Mouse (Mus musculus): ENCODE data around the gene Atg13. TPM values are rescaled to one million over a fixed set of nuclear protein-coding genes. Genes with fewer than 3 reads are reported as not detected.

Atg13 gene
- polyA plus RNA-seq, 1 experiment from 2014 or later: 20.7 TPM

DNA sequence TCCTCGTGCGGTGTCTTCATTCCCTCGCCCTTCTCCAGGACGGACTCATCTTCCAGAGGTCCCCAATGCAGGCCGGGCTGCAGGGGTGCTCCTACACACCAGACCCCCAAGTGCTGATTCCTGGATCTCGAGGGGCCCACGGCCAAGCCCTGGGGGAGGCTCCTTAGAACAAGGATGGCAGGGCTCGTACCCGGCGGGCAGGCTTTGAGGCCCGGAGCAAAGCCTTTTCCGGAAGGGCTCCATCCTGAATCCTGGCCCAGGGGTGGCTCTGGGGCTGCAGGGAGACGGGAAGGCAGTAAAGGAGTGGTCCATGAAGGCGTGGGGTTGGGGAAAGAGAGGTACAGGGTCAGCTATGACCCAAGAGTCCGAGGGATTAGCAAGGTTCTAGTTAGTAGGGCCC lies 61.2 kb downstream of the Atg13 start:
- Histone ChIP-seq H3K36me3 (ENCODE audit: inconsistent target) (peaks cover 49% of the 10 kb centered on the region), H3K4me3 (ENCODE audit: inconsistent target) (peak overlapping the region; percentile 100), H3K27ac (peak overlapping the region; percentile 92), H3K79me2 (ENCODE audit: inconsistent target) (peaks cover 67% of the 10 kb centered on the region)
- WGBS (ENCODE audit: missing documents): 1% methylated on average over 15 of the region's 15 CpGs

DNA sequence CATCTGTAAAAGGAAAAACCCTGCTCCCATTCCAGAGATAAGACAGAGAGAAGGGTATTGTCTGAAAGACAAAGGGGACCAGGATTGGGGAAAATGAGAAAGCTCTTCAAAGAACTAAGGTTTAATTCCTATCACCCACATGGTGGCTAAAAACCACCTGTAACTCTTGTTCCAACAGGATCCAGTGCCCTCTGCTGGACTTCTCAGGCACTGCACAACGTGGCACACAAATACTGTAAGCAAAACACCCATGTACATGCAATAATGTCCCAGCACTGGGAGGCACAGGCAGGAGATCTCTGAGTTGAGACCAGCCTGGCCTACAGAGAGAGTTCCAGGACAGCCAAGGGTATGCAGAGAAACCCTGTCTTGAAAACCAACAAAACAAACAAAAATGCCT lies 63.6 kb downstream of the Atg13 start:
- WGBS (ENCODE audit: missing documents): 29% methylated on average over 1 of the region's 1 CpGs
- H3K4me3 ChIP-seq (ENCODE audit: inconsistent target): no peak overlapping the region
- no peak overlapping the region for H3K27ac ChIP-seq
- H3K79me2 ChIP-seq (ENCODE audit: inconsistent target): peaks cover 43% of the 10 kb centered on the region
- H3K36me3 ChIP-seq (ENCODE audit: inconsistent target): peaks cover 44% of the 10 kb centered on the region

DNA sequence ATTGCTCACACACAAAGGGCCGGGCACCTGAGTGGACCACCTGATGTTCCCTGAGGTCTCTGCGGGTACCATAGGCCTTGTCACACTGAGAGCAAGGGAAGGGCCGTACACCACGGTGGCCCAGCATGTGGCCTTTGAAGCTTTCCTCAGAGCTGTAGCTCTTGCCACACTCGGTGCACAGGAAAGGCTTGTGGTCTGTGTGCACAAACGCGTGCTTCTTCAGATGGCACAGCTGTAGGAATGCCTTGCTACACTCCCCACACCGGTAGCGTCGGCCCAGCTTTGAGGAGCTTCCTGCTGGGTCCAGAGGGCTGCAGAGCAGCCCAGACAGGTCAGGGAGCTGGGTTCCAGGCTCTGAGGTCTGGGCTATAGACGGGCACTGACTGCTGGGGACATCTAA lies 64.6 kb downstream of the Atg13 start:
- Histone ChIP-seq H3K4me3 (ENCODE audit: inconsistent target) (no peak overlapping the region), H3K79me2 (ENCODE audit: inconsistent target) (peaks cover 34% of the 10 kb centered on the region), H3K27ac (no peak overlapping the region), H3K36me3 (ENCODE audit: inconsistent target) (peaks cover 44% of the 10 kb centered on the region)
- 65% methylated on average over 11 of the region's 11 CpGs for WGBS (ENCODE audit: missing documents)

DNA sequence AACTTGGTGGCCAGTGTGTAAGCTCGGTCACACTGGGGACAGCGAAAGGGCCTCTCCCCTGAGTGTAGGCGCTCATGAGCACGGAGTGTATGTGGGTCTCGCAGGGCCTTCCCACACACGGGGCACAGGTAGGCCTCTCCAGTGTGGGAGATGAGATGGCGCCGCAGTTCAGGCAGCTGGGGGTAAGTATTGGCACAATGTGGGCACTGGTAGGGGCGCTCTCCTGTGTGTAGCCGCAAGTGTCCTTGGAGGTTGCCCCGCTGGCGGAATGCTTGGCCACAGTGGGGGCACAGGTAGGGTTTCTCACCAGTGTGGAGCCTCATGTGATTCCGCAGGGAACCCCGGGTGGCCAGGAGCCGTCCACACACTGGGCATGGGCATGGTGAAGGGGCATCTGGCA lies 65.0 kb downstream of the Atg13 start:
- Histone ChIP-seq H3K36me3 (ENCODE audit: inconsistent target) (peaks cover 44% of the 10 kb centered on the region), H3K4me3 (ENCODE audit: inconsistent target) (no peak overlapping the region), H3K27ac (no peak overlapping the region), H3K79me2 (ENCODE audit: inconsistent target) (peaks cover 29% of the 10 kb centered on the region)
- 93% methylated on average over 15 of the region's 15 CpGs for WGBS (ENCODE audit: missing documents)

DNA sequence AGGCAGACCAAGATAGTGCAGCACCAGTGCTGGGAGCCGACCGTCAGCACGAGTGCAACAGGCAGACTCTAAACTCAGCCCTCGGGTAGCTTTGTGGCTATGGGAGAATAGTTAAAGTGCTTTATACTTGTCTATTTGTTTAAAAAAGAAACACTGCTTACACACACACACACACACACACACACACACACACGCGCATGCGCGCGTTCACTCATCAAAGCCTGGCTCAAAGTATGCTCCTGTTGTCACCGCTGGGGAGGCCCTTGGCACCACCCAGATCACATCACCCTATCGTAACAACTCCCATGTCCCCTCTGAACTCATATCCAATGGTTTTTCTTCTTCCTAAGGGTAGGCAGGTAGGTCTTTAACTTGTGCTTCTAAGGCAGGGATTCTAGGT lies 66.4 kb downstream of the Atg13 start:
- WGBS (ENCODE audit: missing documents): 91% methylated on average over 9 of the region's 11 CpGs

DNA sequence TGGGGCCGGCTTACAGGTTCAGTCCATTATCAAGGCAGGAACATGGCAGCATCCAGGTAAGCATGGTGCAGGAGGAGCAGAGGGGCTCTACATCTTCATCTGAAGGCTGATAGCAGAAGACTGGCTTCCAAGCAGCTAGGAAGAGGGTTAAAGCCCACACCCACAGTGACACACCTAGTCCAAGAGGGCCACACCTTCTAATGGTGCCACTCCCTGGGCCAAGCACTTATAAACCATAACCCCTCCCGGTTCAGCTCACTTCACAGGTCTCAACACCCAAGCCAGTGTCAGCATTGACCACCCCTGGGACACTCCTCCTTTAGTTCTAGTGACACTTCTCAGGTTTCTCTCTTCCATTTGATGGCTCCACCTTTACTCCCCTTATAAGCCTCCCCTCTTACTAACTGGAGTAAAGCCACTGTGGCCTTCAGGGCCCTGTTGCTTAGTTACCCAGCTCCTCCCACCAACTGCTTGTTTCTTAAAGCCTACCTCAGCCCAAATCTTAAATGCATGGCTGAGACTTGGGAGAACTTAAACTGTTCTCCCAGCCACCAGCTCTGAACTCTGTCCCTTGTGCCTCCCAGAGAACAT lies 67.5 kb downstream of the Atg13 start:
- WGBS (ENCODE audit: missing documents): 96% methylated on average over 2 of the region's 2 CpGs
- Histone ChIP-seq H3K36me3 (ENCODE audit: inconsistent target) (peaks cover 44% of the 10 kb centered on the region), H3K27ac (no peak overlapping the region), H3K4me3 (ENCODE audit: inconsistent target) (no peak overlapping the region), H3K79me2 (ENCODE audit: inconsistent target) (peaks cover 9% of the 10 kb centered on the region)

More for the DNA sequence above, 66.4 kb downstream of the Atg13 start:
- H3K79me2 ChIP-seq (ENCODE audit: inconsistent target): peaks cover 20% of the 10 kb centered on the region
- H3K36me3 ChIP-seq (ENCODE audit: inconsistent target): peaks cover 44% of the 10 kb centered on the region
- no peak overlapping the region for H3K4me3 ChIP-seq (ENCODE audit: inconsistent target)
- H3K27ac ChIP-seq: no peak overlapping the region

DNA sequence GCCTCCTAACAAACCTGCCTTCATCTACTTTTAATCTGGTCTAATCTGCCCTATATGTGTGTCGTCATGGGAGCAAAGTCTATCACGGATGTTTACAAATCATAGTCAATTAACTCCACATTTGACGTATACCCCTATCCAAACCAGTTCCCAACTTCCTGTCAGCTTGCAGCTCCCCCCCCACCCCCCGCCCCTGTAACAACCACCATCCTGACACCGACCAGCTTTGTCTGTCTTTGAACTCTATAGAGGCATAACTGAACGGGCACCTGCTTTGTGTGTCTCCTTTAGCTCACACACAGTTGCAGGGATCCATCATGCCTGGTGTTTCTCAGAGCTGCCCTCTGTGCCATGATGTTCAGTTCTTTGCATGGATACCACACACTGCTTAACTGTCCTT lies 71.4 kb downstream of the Atg13 start:
- H3K27ac ChIP-seq: no peak overlapping the region
- H3K36me3 ChIP-seq (ENCODE audit: inconsistent target): peaks cover 6% of the 10 kb centered on the region; the same call in 1 of the 2 replicates
- H3K79me2 ChIP-seq (ENCODE audit: inconsistent target): no peaks in the 10 kb centered on the region
- no peak overlapping the region for H3K4me3 ChIP-seq (ENCODE audit: inconsistent target)
- WGBS (ENCODE audit: missing documents): 81% methylated on average over 5 of the region's 6 CpGs

DNA sequence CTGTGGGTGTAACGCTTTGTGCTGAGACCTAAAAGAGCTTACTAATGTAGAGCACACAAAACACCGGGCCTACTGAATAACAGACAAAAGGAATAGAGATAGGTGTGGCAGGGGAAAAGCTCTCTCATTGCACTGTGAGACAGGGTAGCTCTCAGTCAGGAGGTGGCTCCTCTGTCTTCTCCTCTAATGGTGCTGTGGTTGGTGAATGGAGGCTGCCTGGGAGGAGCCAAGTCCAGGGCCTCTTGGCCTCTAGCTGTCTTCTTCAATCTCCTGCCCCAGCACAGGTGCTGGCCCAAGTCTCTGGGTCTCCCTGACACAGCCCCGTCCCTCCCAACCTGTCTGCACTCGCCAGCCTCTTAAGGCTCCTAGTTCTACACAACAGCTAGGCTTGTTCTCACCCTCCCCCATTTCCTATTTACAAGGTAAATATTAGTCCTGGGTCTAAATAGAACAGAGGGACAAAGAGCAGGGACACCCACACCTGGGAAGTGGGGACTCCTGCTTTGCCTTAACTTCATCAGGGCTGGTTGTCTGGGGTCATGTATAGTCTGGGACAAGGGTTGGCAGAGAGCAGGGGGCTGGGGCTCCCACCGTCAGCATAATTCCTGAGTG lies 73.5 kb downstream of the Atg13 start:
- H3K79me2 ChIP-seq (ENCODE audit: inconsistent target): no peaks in the 10 kb centered on the region
- no peak overlapping the region for H3K27ac ChIP-seq
- no peak overlapping the region for H3K4me3 ChIP-seq (ENCODE audit: inconsistent target)
- H3K36me3 ChIP-seq (ENCODE audit: inconsistent target): no peaks in the 10 kb centered on the region
- 100% methylated on average over 5 of the region's 5 CpGs for WGBS (ENCODE audit: missing documents)

DNA sequence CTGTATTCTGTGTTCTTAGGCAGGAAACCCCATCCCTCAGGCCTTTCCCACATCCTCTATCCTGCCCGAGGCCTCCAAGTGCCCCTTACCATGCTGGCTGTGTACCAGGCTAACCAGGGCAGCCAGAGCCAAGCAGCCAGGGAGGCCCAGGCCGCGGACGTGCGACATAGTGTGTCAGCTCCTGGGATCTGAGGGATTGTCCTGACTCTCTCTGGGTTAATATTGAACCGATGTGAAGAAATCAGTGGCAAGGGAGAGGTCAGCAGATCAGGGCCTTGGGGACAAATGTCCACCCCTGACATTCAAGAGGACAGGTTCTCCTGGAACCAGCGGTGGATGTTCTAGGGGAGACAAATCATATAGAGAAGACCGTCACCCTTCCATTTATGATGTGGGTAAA lies 74.1 kb downstream of the Atg13 start, which contains the start of gene F2:
F2 (minus strand) TSS at position 186 of the 400 bp plus-strand sequence.
- no peaks in the 10 kb centered on the region for H3K36me3 ChIP-seq (ENCODE audit: inconsistent target)
- no peak within 1 kb of the TSS for H3K4me3 ChIP-seq (ENCODE audit: inconsistent target)
- no peaks in the 10 kb centered on the region for H3K79me2 ChIP-seq (ENCODE audit: inconsistent target)
- WGBS (ENCODE audit: missing documents): 82% methylated on average over 8 of the region's 8 CpGs
- H3K27ac ChIP-seq: no peak within 1 kb of the TSS

DNA sequence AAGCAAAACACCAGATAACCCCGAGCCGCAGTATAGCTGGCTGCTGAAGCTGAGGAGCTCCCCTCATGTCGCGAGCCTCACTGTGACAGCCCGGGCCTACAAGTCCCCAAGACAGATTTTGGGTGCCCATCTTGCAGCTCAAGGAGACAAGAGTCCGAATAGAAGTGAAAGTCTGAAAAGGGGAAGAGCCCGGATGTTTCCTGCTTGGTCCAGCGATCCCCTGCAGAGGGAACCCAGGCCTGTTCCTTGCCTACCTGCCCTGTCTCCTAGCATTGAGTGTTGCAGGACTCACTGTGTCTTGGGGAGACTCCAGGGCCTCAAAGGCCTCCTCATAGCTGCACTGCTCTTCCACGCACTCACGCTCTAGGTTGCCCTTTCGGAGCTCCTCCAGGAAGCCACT lies 74.9 kb downstream of the Atg13 start:
- H3K27ac ChIP-seq: no peak overlapping the region
- H3K4me3 ChIP-seq (ENCODE audit: inconsistent target): no peak overlapping the region
- no peaks in the 10 kb centered on the region for H3K79me2 ChIP-seq (ENCODE audit: inconsistent target)
- no peaks in the 10 kb centered on the region for H3K36me3 ChIP-seq (ENCODE audit: inconsistent target)
- WGBS (ENCODE audit: missing documents): 66% methylated on average over 11 of the region's 11 CpGs

DNA sequence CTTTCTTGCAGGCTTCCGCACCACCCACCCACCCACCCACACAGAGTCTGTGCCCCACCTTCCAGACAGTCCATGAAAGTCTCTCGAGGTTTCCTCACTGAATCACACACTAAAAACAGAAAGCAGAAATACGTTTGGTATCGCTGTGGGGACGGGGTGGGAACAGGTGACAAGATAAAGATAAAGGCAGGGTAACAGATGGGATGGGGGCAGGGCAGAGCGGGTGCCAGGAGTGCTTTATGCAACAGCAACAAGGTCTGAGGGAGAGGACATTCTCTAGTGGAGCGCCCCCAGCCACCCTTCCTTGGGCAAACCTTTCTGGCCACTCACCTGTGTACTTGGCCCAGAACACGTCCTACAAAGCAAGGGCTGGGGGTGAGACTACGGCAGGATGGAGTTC lies 75.5 kb downstream of the Atg13 start:
- H3K36me3 ChIP-seq (ENCODE audit: inconsistent target): no peaks in the 10 kb centered on the region
- no peak overlapping the region for H3K4me3 ChIP-seq (ENCODE audit: inconsistent target)
- H3K27ac ChIP-seq: no peak overlapping the region
- WGBS (ENCODE audit: missing documents): 92% methylated on average over 5 of the region's 9 CpGs
- no peaks in the 10 kb centered on the region for H3K79me2 ChIP-seq (ENCODE audit: inconsistent target)

DNA sequence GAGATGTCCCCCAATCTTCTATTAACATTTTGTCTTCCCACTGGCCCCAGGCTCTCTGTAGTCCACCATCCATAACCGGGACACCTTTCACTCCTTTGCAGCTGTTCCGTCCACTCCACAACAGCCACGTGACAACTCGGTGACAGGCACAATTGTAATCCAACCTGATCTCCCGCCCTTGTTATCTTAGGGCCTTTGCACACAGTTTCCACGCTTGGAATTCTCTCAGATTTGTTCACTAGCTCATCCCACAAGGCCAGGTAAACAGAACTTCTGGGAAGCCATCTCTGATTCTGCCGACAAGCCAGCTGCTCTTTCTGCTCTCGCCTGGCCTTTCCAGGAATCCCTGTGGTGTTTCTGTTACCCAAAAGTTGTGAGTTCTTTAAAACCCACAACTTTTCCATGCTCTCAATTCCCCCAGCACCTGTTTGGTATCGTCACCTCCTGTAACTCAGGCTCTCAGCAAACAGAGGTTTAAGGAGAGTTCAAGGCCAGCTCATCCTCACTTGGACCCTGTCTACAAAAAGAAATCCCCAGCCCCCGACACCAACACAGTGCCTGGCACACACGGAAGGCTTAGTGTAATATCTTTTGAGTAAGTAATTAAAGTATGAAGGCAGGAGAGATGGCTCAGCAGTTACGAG lies 76.9 kb downstream of the Atg13 start:
- WGBS (ENCODE audit: missing documents): 89% methylated on average over 12 of the region's 12 CpGs
- no peak overlapping the region for H3K27ac ChIP-seq
- H3K4me3 ChIP-seq (ENCODE audit: inconsistent target): no peak overlapping the region
- no peaks in the 10 kb centered on the region for H3K36me3 ChIP-seq (ENCODE audit: inconsistent target)
- no peaks in the 10 kb centered on the region for H3K79me2 ChIP-seq (ENCODE audit: inconsistent target)

DNA sequence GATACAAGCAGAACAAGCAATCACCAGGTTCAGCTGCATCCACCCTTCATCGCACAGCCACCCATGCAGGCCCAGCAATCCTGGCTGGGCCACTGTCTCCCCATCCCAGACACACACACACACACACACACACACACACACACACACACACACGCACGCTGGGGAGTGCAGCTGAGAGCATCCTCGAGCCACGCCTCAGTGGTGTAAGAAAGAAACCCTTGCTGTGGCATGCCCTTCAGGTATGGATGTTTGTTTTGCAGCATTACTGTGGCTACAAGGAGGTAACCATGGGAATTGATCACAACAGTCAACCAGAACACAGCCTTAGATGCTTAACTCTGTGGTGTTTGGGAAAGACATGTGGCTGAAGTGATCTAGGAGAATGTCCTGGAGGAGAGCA lies 78.1 kb downstream of the Atg13 start:
- no peak overlapping the region for H3K27ac ChIP-seq
- WGBS (ENCODE audit: missing documents): 84% methylated on average over 5 of the region's 5 CpGs
- H3K4me3 ChIP-seq (ENCODE audit: inconsistent target): no peak overlapping the region
- no peaks in the 10 kb centered on the region for H3K36me3 ChIP-seq (ENCODE audit: inconsistent target)
- H3K79me2 ChIP-seq (ENCODE audit: inconsistent target): no peaks in the 10 kb centered on the region

DNA sequence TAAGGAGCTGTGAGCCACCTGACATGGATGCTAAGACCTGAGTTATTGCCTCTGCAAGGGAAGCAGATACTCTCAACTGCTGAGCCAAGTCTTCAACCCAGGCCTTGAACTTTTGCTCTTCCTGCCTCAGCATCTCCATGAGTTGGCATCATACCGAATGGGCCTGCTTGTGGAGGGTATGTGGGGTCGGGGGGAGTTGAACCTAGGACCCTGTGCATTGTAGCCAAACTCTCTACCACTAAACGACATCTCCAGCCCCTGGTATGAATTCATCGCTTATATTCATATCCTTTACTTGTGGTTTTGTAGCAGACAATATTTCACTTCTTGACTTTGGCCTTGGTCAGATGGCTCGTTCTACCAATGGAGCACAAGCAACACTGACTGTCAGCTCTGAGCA lies 78.5 kb downstream of the Atg13 start:
- Histone ChIP-seq H3K27ac (no peak overlapping the region), H3K36me3 (ENCODE audit: inconsistent target) (no peaks in the 10 kb centered on the region), H3K79me2 (ENCODE audit: inconsistent target) (no peaks in the 10 kb centered on the region), H3K4me3 (ENCODE audit: inconsistent target) (no peak overlapping the region)
- 82% methylated on average over 5 of the region's 5 CpGs for WGBS (ENCODE audit: missing documents)

DNA sequence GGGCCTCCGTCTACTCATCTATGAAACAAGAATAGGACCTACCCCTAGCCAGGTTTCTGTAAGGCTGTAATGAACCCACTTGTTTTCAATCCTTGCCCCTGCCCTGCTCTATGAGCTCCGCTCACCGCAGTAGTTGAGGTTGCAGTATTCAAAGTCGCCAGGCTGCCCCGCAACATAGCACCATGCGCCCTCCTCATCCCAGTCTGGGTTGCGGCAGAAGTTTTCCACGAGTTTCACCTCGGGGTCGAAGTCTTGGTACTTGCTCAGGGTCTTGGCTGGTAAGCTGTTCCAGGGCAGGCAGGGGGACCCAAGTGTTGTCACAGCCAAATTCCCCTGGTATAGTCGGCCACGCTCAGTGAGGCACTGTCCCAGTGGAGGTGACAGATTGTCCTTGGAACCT lies 80.0 kb downstream of the Atg13 start:
- H3K79me2 ChIP-seq (ENCODE audit: inconsistent target): no peaks in the 10 kb centered on the region
- H3K36me3 ChIP-seq (ENCODE audit: inconsistent target): no peaks in the 10 kb centered on the region
- WGBS (ENCODE audit: missing documents): 94% methylated on average over 11 of the region's 12 CpGs
- H3K27ac ChIP-seq: no peak overlapping the region
- H3K4me3 ChIP-seq (ENCODE audit: inconsistent target): no peak overlapping the region
